Mouse (Mus musculus) stomach, embryonic 14.5 days (tissue): Measurements from ENCODE around the gene Cpeb3. TPM values are rescaled to one million over a fixed set of nuclear protein-coding genes. Genes with fewer than 3 reads are reported as not detected.

Source experiments
- ATAC-seq: fragments of 200-750 bp; cut with Nextera tagmentation; 2 replicates; pipeline ENCODE4 v1.8.0; 2017; ENCODE audit warnings: low read depth, moderate TSS enrichment; ENCODE audit not compliant: insufficient number of reproducible peaks, insufficient read depth, low FRiP score
- H3K27ac ChIP-seq: fragments of 300-500 bp; sonication (generic); 2 replicates; pipeline ENCODE4 v1.5.1; 2014; ENCODE audit warnings: mild to moderate bottlenecking, low read length, moderate library complexity, mixed read lengths
- H3K27me3 ChIP-seq: fragments of 300-500 bp; sonication (generic); 2 replicates; pipeline ENCODE4 v1.6.1; 2014; ENCODE audit warnings: low read length, control low read depth, mixed read lengths; ENCODE audit not compliant: control insufficient read depth, insufficient read depth
- H3K36me3 ChIP-seq: fragments of 300-500 bp; sonication (generic); 2 replicates; pipeline ENCODE4 v1.6.1; 2014; ENCODE audit warnings: mild to moderate bottlenecking, control low read depth, low read length, moderate library complexity, mixed read lengths; ENCODE audit not compliant: control insufficient read depth, insufficient read depth
- H3K4me1 ChIP-seq: fragments of 300-500 bp; sonication (generic); 2 replicates; pipeline ENCODE4 v1.6.1; 2014; ENCODE audit warnings: low read length, control low read depth, mixed read lengths; ENCODE audit not compliant: control insufficient read depth, insufficient read depth
- H3K4me2 ChIP-seq: fragments of 300-500 bp; sonication (generic); replicated peaks from 2 replicates; pipeline ENCODE4 v1.6.1; 2014; ENCODE audit warnings: low read depth, low read length, control low read depth
- H3K4me3 ChIP-seq: fragments of 300-500 bp; sonication (generic); 2 replicates; pipeline ENCODE4 v1.5.1; 2014; ENCODE audit warnings: low read depth, low read length, control low read depth
- H3K9ac ChIP-seq: fragments of 300-500 bp; sonication (generic); replicated peaks from 2 replicates; pipeline ENCODE4 v1.6.1; 2014; ENCODE audit warnings: low read depth, mild to moderate bottlenecking, control low read depth, low read length, moderate library complexity, mixed read lengths
- H3K9me3 ChIP-seq: fragments of 300-500 bp; sonication (generic); 2 replicates; pipeline ENCODE4 v1.6.1; 2016; ENCODE audit warnings: low read depth, low read length, control low read depth; ENCODE audit not compliant: control insufficient read depth
- WGBS: fragments of 180-500 bp; shearing (Covaris S2); extraction: QIAGEN DNeasy Blood & Tissue Kit; methylation state at CpG from one replicate; pipeline ENCODE4 v1.1.7; 2014; 5-methylcytosine and 5-hydroxymethylcytosine counted together
- polyA plus RNA-seq: library from polyadenylated mRNA; unstranded; fragments of >200 nt; fragmentation: Nextera tagmentation; extraction: Ambion mirVana; gene quantifications from 2 replicates; pipeline ENCODE4 v1.2.1, GENCODE M21; 2014

Gene Cpeb3
- polyA plus RNA-seq, 1 experiment from 2014 or later = 0.91 TPM

- no peaks in the 10 kb centered on the region for H3K4me1 ChIP-seq
- no peak overlapping the region for H3K9ac ChIP-seq
- no peak overlapping the region for H3K4me2 ChIP-seq
- no peaks in the 10 kb centered on the region for H3K9me3 ChIP-seq
- no peaks in the 10 kb centered on the region for H3K27me3 ChIP-seq
- no peak for ATAC-seq
- 70% methylated on average over 4 of the region's 4 CpGs for WGBS
- H3K27ac ChIP-seq = no peak overlapping the region
- H3K4me3 ChIP-seq = no peak overlapping the region
- no peaks in the 10 kb centered on the region for H3K36me3 ChIP-seq
Observed at GRCm38 (mm10) chr19:37060078-37060477, 148.3 kb downstream of the Cpeb3 start.

DNA sequence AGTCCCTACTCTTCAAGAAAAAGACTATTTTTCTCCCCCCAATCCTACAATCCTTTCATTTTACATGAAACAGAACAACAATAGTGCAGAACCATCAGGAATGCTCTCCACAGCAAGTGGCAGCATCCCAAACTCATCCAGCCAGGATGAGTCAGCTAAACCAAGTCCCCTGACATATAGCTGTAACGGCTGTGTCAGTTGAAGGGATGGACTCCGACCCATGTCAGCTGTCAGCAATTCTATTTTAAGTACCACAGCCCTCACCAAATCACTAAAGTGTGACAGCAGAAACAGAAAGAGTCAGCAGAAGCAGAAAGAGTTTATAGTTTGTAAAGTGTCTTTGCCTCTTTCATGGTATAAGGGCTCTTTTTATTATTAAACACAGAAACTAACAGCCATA, 148.8 kb downstream of the Cpeb3 start:
- no peak overlapping the region for H3K4me3 ChIP-seq
- H3K4me1 ChIP-seq = no peaks in the 10 kb centered on the region
- H3K9ac ChIP-seq = no peak overlapping the region
- no peaks in the 10 kb centered on the region for H3K27me3 ChIP-seq
- no peak overlapping the region for H3K27ac ChIP-seq
- H3K36me3 ChIP-seq = no peaks in the 10 kb centered on the region
- H3K9me3 ChIP-seq = no peaks in the 10 kb centered on the region
- no peak for ATAC-seq
- H3K4me2 ChIP-seq = no peak overlapping the region
- WGBS = 62% methylated on average over 2 of the region's 2 CpGs

GRCm38 (mm10) chr19:37057161-37057905, 151.1 kb downstream of the Cpeb3 start:
- WGBS = 81% methylated on average over 8 of the region's 8 CpGs
- no peak overlapping the region for H3K4me2 ChIP-seq
- no peaks in the 10 kb centered on the region for H3K9me3 ChIP-seq
- no peaks in the 10 kb centered on the region for H3K4me1 ChIP-seq
- no peak overlapping the region for H3K4me3 ChIP-seq
- H3K27ac ChIP-seq = no peak overlapping the region
- no peak overlapping the region for H3K9ac ChIP-seq
- no peaks in the 10 kb centered on the region for H3K36me3 ChIP-seq
- no peaks in the 10 kb centered on the region for H3K27me3 ChIP-seq
- no peak for ATAC-seq

GRCm38 (mm10) chr19:37055976-37056556, 152.3 kb downstream of the Cpeb3 start:
- ATAC-seq = no peak
- no peaks in the 10 kb centered on the region for H3K9me3 ChIP-seq
- H3K4me1 ChIP-seq = no peaks in the 10 kb centered on the region
- H3K27me3 ChIP-seq = no peaks in the 10 kb centered on the region
- no peak overlapping the region for H3K27ac ChIP-seq
- no peak overlapping the region for H3K4me2 ChIP-seq
- no peak overlapping the region for H3K4me3 ChIP-seq
- 76% methylated on average over 4 of the region's 4 CpGs for WGBS
- no peak overlapping the region for H3K9ac ChIP-seq
- H3K36me3 ChIP-seq = no peaks in the 10 kb centered on the region

GRCm38 (mm10) chr19:37050643-37051345, 157.6 kb downstream of the Cpeb3 start:
- 71% methylated on average over 4 of the region's 4 CpGs for WGBS
- H3K4me2 ChIP-seq = no peak overlapping the region
- H3K36me3 ChIP-seq = no peaks in the 10 kb centered on the region
- no peaks in the 10 kb centered on the region for H3K9me3 ChIP-seq
- H3K4me3 ChIP-seq = no peak overlapping the region
- H3K27me3 ChIP-seq = no peaks in the 10 kb centered on the region
- no peak overlapping the region for H3K27ac ChIP-seq
- H3K9ac ChIP-seq = no peak overlapping the region
- H3K4me1 ChIP-seq = no peaks in the 10 kb centered on the region
- no peak for ATAC-seq

DNA sequence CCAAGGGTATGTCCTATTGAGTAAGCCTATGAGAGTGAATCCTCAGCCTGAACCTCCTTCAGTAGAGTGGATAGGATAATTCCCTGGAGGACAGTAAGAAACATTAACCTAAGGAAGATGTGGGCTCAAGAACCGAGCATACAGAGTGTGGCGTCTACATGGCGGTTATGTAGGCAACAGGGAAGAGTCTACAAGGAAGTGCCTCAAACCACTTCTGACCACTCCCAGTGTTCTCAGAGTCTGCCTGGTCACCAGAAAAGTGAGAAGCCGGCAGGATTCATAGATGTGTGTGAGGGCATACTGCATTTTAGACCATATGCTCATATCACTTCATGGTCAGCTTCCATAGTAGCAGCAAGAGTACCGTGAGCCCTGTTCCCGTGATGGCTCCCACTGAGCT, 159.9 kb downstream of the Cpeb3 start:
- Histone ChIP-seq H3K4me2 (no peak overlapping the region), H3K9me3 (no peaks in the 10 kb centered on the region), H3K27me3 (no peaks in the 10 kb centered on the region), H3K9ac (no peak overlapping the region), H3K4me1 (no peaks in the 10 kb centered on the region), H3K27ac (no peak overlapping the region), H3K36me3 (no peaks in the 10 kb centered on the region), H3K4me3 (no peak overlapping the region)
- 89% methylated on average over 6 of the region's 6 CpGs for WGBS
- ATAC-seq = no peak

- Histone ChIP-seq H3K9me3 (no peaks in the 10 kb centered on the region), H3K27me3 (no peaks in the 10 kb centered on the region), H3K9ac (no peak overlapping the region), H3K27ac (no peak overlapping the region), H3K4me2 (no peak overlapping the region), H3K4me1 (no peaks in the 10 kb centered on the region), H3K4me3 (no peak overlapping the region), H3K36me3 (no peaks in the 10 kb centered on the region)
- 72% methylated on average over 10 of the region's 10 CpGs for WGBS
- no peak for ATAC-seq
Observed at GRCm38 (mm10) chr19:37044431-37044830, 164.0 kb downstream of the Cpeb3 start.

DNA sequence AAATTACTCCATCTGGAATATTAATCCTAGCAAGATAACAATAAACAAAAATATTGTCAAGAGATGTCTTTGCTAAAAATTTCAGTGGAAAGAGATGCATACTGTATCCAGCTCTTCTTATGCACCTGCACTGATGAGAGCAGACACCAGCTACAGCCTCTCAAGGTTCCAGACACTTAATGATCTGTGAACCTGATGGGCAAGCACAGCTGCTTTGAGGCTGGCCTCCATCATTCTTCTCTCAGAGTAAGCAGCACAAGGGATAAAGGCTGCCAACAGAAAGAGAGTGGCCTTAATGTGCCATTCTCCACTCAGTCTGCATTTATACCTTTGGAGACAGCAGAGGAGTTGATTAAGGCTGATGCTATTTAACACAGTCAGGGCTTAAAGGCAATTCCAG, 167.5 kb downstream of the Cpeb3 start:
- H3K4me1 ChIP-seq = no peaks in the 10 kb centered on the region
- no peak for ATAC-seq

More for the DNA sequence above, 167.5 kb downstream of the Cpeb3 start:
- no peaks in the 10 kb centered on the region for H3K36me3 ChIP-seq
- H3K4me3 ChIP-seq = no peak overlapping the region
- H3K27ac ChIP-seq = no peak overlapping the region
- H3K4me2 ChIP-seq = no peak overlapping the region
- no peaks in the 10 kb centered on the region for H3K9me3 ChIP-seq
- H3K9ac ChIP-seq = no peak overlapping the region
- no peaks in the 10 kb centered on the region for H3K27me3 ChIP-seq
